Mouse (Mus musculus) hindbrain, embryonic 16.5 days (tissue): ENCODE results near the gene Ccdc66. TPM values are rescaled to one million over a fixed set of nuclear protein-coding genes. Genes with fewer than 3 reads are reported as not detected.

Experiments
- ATAC-seq: fragments of 200-750 bp; cut with Nextera tagmentation; 2 replicates; pipeline ENCODE4 v1.8.0; 2017; ENCODE audit warnings: moderate TSS enrichment, moderate library complexity
- H3K27ac ChIP-seq: fragments of 300-500 bp; sonication (generic); 2 replicates; pipeline ENCODE4 v1.5.1; 2014; ENCODE audit warnings: low read depth, mild to moderate bottlenecking, control low read depth, low read length, moderate library complexity
- H3K27me3 ChIP-seq: fragments of 300-500 bp; sonication (generic); replicated peaks from 2 replicates; pipeline ENCODE4 v1.6.1; 2014; ENCODE audit warnings: low read length; ENCODE audit not compliant: control insufficient read depth, insufficient read depth
- H3K36me3 ChIP-seq: fragments of 300-500 bp; sonication (generic); 2 replicates; pipeline ENCODE4 v1.6.1; 2014; ENCODE audit warnings: mild to moderate bottlenecking, low read length, moderate library complexity, mixed read lengths; ENCODE audit not compliant: control insufficient read depth, insufficient read depth
- H3K4me1 ChIP-seq: fragments of 300-500 bp; sonication (generic); 2 replicates; pipeline ENCODE4 v1.6.1; 2014; ENCODE audit warnings: low read depth, low read length; ENCODE audit not compliant: control insufficient read depth, insufficient read depth
- H3K4me2 ChIP-seq: fragments of 300-500 bp; sonication (generic); 2 replicates; pipeline ENCODE4 v1.6.1; 2014; ENCODE audit warnings: mild to moderate bottlenecking, low read length, control low read depth, moderate library complexity
- H3K4me3 ChIP-seq: fragments of 300-500 bp; sonication (generic); 2 replicates; pipeline ENCODE4 v1.5.1; 2014; ENCODE audit warnings: mild to moderate bottlenecking, low read length, control low read depth, moderate library complexity
- H3K9ac ChIP-seq: fragments of 300-500 bp; sonication (generic); 2 replicates; pipeline ENCODE4 v1.6.1; 2014; ENCODE audit warnings: low read depth, mild to moderate bottlenecking, control low read depth, low read length, moderate library complexity
- H3K9me3 ChIP-seq: fragments of 300-500 bp; sonication (generic); 2 replicates; pipeline ENCODE4 v1.6.1; 2014; ENCODE audit warnings: mild to moderate bottlenecking, low read length, moderate library complexity; ENCODE audit not compliant: control insufficient read depth
- WGBS: fragments of 180-500 bp; shearing (Covaris S2); extraction: QIAGEN DNeasy Blood & Tissue Kit; methylation state at CpG from one replicate; pipeline ENCODE4 v1.1.7; 2014; 5-methylcytosine and 5-hydroxymethylcytosine counted together
- polyA plus RNA-seq: library from polyadenylated mRNA; unstranded; fragments of >200 nt; fragmentation: Nextera tagmentation; extraction: Ambion mirVana; gene quantifications from 2 replicates; pipeline ENCODE4 v1.2.1, GENCODE M21; 2015

The Ccdc66 gene
- polyA plus RNA-seq, 1 experiment from 2014 or later, result 12.7 TPM

GRCm38 (mm10) chr14:27444851-27445281 lies 63.4 kb downstream of the Ccdc66 start:
- Histone ChIP-seq H3K27ac (no peak overlapping the region), H3K4me1 (no peaks in the 10 kb centered on the region), H3K9ac (no peak overlapping the region), H3K9me3 (no peaks in the 10 kb centered on the region), H3K4me2 (no peak overlapping the region), H3K4me3 (no peak overlapping the region), H3K36me3 (peaks cover 16% of the 10 kb centered on the region; the same call in 1 of the 2 replicates), H3K27me3 (no peaks in the 10 kb centered on the region)
- 65% methylated on average over 2 of the region's 2 CpGs for WGBS
- no peak for ATAC-seq

GRCm38 (mm10) chr14:27440921-27441320 lies 67.3 kb downstream of the Ccdc66 start:
- Histone ChIP-seq H3K4me3 (no peak overlapping the region), H3K4me2 (no peak overlapping the region), H3K9me3 (no peaks in the 10 kb centered on the region), H3K27me3 (no peaks in the 10 kb centered on the region), H3K27ac (no peak overlapping the region), H3K36me3 (peaks cover 11% of the 10 kb centered on the region; the same call in 1 of the 2 replicates), H3K4me1 (no peaks in the 10 kb centered on the region), H3K9ac (no peak overlapping the region)
- no peak for ATAC-seq

GRCm38 (mm10) chr14:27436826-27437225 lies 71.4 kb downstream of the Ccdc66 start:
- 87% methylated on average over 3 of the region's 3 CpGs for WGBS
- Histone ChIP-seq H3K27ac (no peak overlapping the region), H3K9ac (no peak overlapping the region), H3K9me3 (no peaks in the 10 kb centered on the region), H3K27me3 (no peaks in the 10 kb centered on the region), H3K36me3 (no peaks in the 10 kb centered on the region), H3K4me1 (no peaks in the 10 kb centered on the region), H3K4me3 (no peak overlapping the region), H3K4me2 (no peak overlapping the region)
- no peak for ATAC-seq

- H3K9me3 ChIP-seq, result no peaks in the 10 kb centered on the region
- WGBS, result 100% methylated on average over 1 of the region's 1 CpGs
- H3K9ac ChIP-seq, result no peak overlapping the region
- no peak overlapping the region for H3K4me3 ChIP-seq
- no peak overlapping the region for H3K27ac ChIP-seq
- ATAC-seq, result no peak
- no peaks in the 10 kb centered on the region; the same call in 1 of the 2 replicates for H3K36me3 ChIP-seq
- no peaks in the 10 kb centered on the region for H3K4me1 ChIP-seq
- no peak overlapping the region for H3K4me2 ChIP-seq
- no peaks in the 10 kb centered on the region for H3K27me3 ChIP-seq
These were observed 72.1 kb downstream of the Ccdc66 start for GRCm38 (mm10) chr14:27436116-27436515.

- Histone ChIP-seq H3K4me1 (peaks cover 4% of the 10 kb centered on the region; the same call in 1 of the 2 replicates), H3K9me3 (peaks cover 9% of the 10 kb centered on the region), H3K4me3 (no peak overlapping the region), H3K36me3 (no peaks in the 10 kb centered on the region; the same call in 1 of the 2 replicates), H3K4me2 (no peak overlapping the region), H3K27me3 (no peaks in the 10 kb centered on the region), H3K27ac (no peak overlapping the region), H3K9ac (no peak overlapping the region)
- WGBS, result 100% methylated on average over 2 of the region's 2 CpGs
- ATAC-seq, result no peak
These were observed 76.2 kb downstream of the Ccdc66 start for GRCm38 (mm10) chr14:27432064-27432463.

Other genes with a start within 250 kb of the Ccdc66 start
- gene Fam208a, start 79.6 kb downstream of the Ccdc66 start, polyA plus RNA-seq, result 10.9 and 11.3 TPM in 2 replicates
- 65.4 and 73.8 TPM in 2 replicates for gene Erc2, start 114.0 kb upstream of the Ccdc66 start, polyA plus RNA-seq